Mouse (Mus musculus) thymus, adult 2 months (tissue): ENCODE results near the gene Tpo.

Experiments used
- CTCF ChIP-seq: fragments of 200-500 bp; IDR thresholded peaks from 2 replicates; pipeline ENCODE4 v1.5.1; 2012; ENCODE audit warnings: mild to moderate bottlenecking, control low read depth, low read length, moderate library complexity, borderline replicate concordance; ENCODE audit not compliant: control insufficient read depth, poor library complexity, insufficient read depth; ENCODE audit errors: extremely low read depth
- POLR2A ChIP-seq: fragments of 200-500 bp; IDR thresholded peaks from 2 replicates; pipeline ENCODE4 v1.6.1; 2012; ENCODE audit warnings: mild to moderate bottlenecking, low read length, control low read depth, moderate library complexity; ENCODE audit not compliant: control insufficient read depth, poor library complexity, insufficient read depth; ENCODE audit errors: extremely low read depth

GRCm38 (mm10) chr12:30024264-30024825 is 108.1 kb downstream of the Tpo start:
- TF ChIP-seq POLR2A (no peak), CTCF (no peak)
